In the genomic region with DNA sequence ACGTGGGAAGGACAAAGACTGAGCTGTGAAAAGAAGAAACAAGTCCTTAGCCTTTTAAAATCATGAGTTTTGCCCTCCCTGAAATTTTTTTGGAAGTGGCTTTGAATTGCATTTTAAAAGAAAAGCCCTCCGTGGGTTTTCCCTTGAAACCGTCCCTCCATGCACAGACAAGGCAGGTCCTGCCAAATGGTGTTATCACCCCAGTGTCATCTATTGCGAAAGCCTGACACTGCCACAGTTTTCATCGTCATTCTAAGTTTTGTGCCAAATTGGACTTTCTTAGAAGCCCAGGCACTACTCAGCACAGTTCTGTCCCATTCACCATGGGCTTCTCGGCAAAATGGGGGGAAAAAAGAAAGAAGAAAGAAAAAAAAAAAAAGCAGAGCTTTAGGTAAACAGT, we compare ENCODE assay signal across 22 mouse cellular contexts. TPM values are rescaled to one million over a fixed set of nuclear protein-coding genes. Genes with fewer than 3 reads are reported as not detected.
DNase-seq lines count a peak whose midpoint lies in the region; ATAC-seq and TF ChIP-seq lines count a peak whose summit lies in the region.
"Had no signal": no experiment of that assay in that cellular context is flagged by ENCODE, and none has a peak within 500 bp of the region (broad histone marks: within the 10 kb centered on the region; RNA-seq: fewer than 3 reads in every experiment).

No protein-coding gene starts in this region.

- no peaks in the 10 kb centered on the region for H3K4me1 ChIP-seq in hindbrain, embryonic 15.5 days (replicated peaks)
- H3K4me1 ChIP-seq in hindbrain, postnatal 0 days (ENCODE audit: insufficient read depth, low read length) = no peaks in the 10 kb centered on the region
- peaks cover 7% of the 10 kb centered on the region; the same call in 1 of the 2 replicates for H3K4me1 ChIP-seq in lung, embryonic 16.5 days (replicated peaks; ENCODE audit: control insufficient read depth, insufficient read depth, low read length)
- H3K4me1 ChIP-seq in lung, adult 2 months (ENCODE audit: control insufficient read depth, insufficient read depth, low read length) = no peaks in the 10 kb centered on the region
- no peaks in the 10 kb centered on the region for H3K4me1 ChIP-seq in stomach, postnatal 0 days (replicated peaks; ENCODE audit: control insufficient read depth, insufficient read depth)

- no peak overlapping the region for H3K4me3 ChIP-seq in hindbrain, embryonic 15.5 days
- H3K4me3 ChIP-seq in hindbrain, postnatal 0 days (ENCODE audit: low read length) = no peak overlapping the region
- H3K4me3 ChIP-seq in lung, embryonic 16.5 days (ENCODE audit: low read length) = peak overlapping the region; percentile 22
- H3K4me3 ChIP-seq in lung, adult 2 months (replicated peaks; ENCODE audit: extremely low read depth, low read depth, low read length) = no peak overlapping the region
- H3K4me3 ChIP-seq in stomach, postnatal 0 days (ENCODE audit: low read depth, low read length) = 0 out of 2 replicates have a peak overlapping the region, but pooled peaks have one; percentile 6
- H3K4me3 ChIP-seq: embryonic facial prominence, embryonic 13.5 days; layer of hippocampus, adult 2 months had no signal

- no peak overlapping the region for H3K27ac ChIP-seq in hindbrain, embryonic 15.5 days (replicated peaks)
- no peak overlapping the region for H3K27ac ChIP-seq in hindbrain, postnatal 0 days
- H3K27ac ChIP-seq in lung, embryonic 16.5 days (ENCODE audit: low read length) = no peak overlapping the region
- no peak overlapping the region for H3K27ac ChIP-seq in stomach, postnatal 0 days (replicated peaks)
- H3K27ac ChIP-seq: embryonic facial prominence, embryonic 13.5 days; layer of hippocampus, adult 2 months; macrophage had no signal

- no peak for DNase-seq in hindbrain, postnatal 0 days (ENCODE audit: low spot score)
- no peak for DNase-seq in lung, adult 2 months
- DNase-seq in stomach, postnatal 0 days (ENCODE audit: low spot score) = no peak
- DNase-seq: cerebellum, adult 18-20 months; gastrocnemius, postnatal 14 days; heart, postnatal 36 days; kidney, adult 8-10 months; midbrain, embryonic 14.5 days had no signal

- no peaks in the 10 kb centered on the region for H3K27me3 ChIP-seq in hindbrain, embryonic 15.5 days
- no peaks in the 10 kb centered on the region for H3K27me3 ChIP-seq in hindbrain, postnatal 0 days (ENCODE audit: insufficient read depth, low read length)
- H3K27me3 ChIP-seq in lung, embryonic 16.5 days (ENCODE audit: control insufficient read depth, insufficient read depth, low read depth, low read length) = no peaks in the 10 kb centered on the region
- no peaks in the 10 kb centered on the region for H3K27me3 ChIP-seq in stomach, postnatal 0 days (ENCODE audit: control insufficient read depth, insufficient read depth, low read length)
- H3K27me3 ChIP-seq: CH12.LX; embryonic facial prominence, embryonic 13.5 days; Patski had no signal

- ATAC-seq in hindbrain, embryonic 15.5 days (ENCODE audit: low FRiP score, low read depth) = no peak
- ATAC-seq in hindbrain, postnatal 0 days = no peak
- peak; percentile 56; the same call in 1 of the 2 replicates for ATAC-seq in lung, embryonic 16.5 days (ENCODE audit: low read depth)
- ATAC-seq in common myeloid progenitor, adult 5-6 weeks (replicated peaks; ENCODE audit: low read depth, poor library complexity, severe bottlenecking) = 0 out of 2 replicates have a peak, but pooled peaks have one; percentile 29
- ATAC-seq in stomach, postnatal 0 days (ENCODE audit: low FRiP score, low TSS enrichment) = no peak
- ATAC-seq in monocyte, adult 5-6 weeks (replicated peaks; ENCODE audit: insufficient number of reproducible peaks, low FRiP score, low TSS enrichment, poor library complexity, severe bottlenecking) = no peak
- ATAC-seq: Patski had no signal

- 78% methylated on average over 6 of the region's 6 CpGs for WGBS in hindbrain, embryonic 15.5 days
- WGBS in hindbrain, postnatal 0 days = 64% methylated on average over 6 of the region's 6 CpGs
- WGBS in lung, embryonic 16.5 days = 35% methylated on average over 6 of the region's 6 CpGs
- 25% methylated on average over 6 of the region's 6 CpGs for WGBS in lung, adult 2 months
- 27% methylated on average over 6 of the region's 6 CpGs for WGBS in stomach, postnatal 0 days

- H3K36me3 ChIP-seq in hindbrain, embryonic 15.5 days = no peaks in the 10 kb centered on the region
- H3K36me3 ChIP-seq in hindbrain, postnatal 0 days (ENCODE audit: insufficient read depth, low read length) = no peaks in the 10 kb centered on the region
- H3K36me3 ChIP-seq in lung, embryonic 16.5 days (ENCODE audit: control insufficient read depth, insufficient read depth, low read length) = no peaks in the 10 kb centered on the region
- no peaks in the 10 kb centered on the region for H3K36me3 ChIP-seq in stomach, postnatal 0 days (ENCODE audit: control insufficient read depth, insufficient read depth, low read length)

- no peak for TF ChIP-seq CTCF in hindbrain, postnatal 0 days (IDR thresholded peaks at IDR 0.05; ENCODE audit: low read depth)
- no peak for TF ChIP-seq CTCF in lung, adult 2 months (IDR thresholded peaks at IDR 0.05; ENCODE audit: insufficient read depth, low read length)
- no peak for TF ChIP-seq CTCF in stomach, postnatal 0 days (IDR thresholded peaks at IDR 0.05; ENCODE audit: low read depth)

- TF ChIP-seq EP300 in stomach, postnatal 0 days (optimal IDR thresholded peaks at IDR 0.05) = no peak

- 0 out of 2 replicates have a peak overlapping the region, but pooled peaks have one; percentile 4 for H3K9ac ChIP-seq in hindbrain, embryonic 15.5 days
- no peak overlapping the region for H3K9ac ChIP-seq in hindbrain, postnatal 0 days (replicated peaks; ENCODE audit: low read length)
- peak overlapping the region; percentile 4; the same call in 1 of the 2 replicates for H3K9ac ChIP-seq in lung, embryonic 16.5 days (ENCODE audit: low read length)
- no peak overlapping the region for H3K9ac ChIP-seq in stomach, postnatal 0 days (ENCODE audit: low read length)
- H3K9ac ChIP-seq: embryonic facial prominence, embryonic 13.5 days had no signal

- no peak for TF ChIP-seq POLR2A in lung, adult 2 months (IDR thresholded peaks at IDR 0.05; ENCODE audit: borderline replicate concordance, extremely low read depth, low read depth, low read length)

- no peak overlapping the region for H3K4me2 ChIP-seq in hindbrain, embryonic 15.5 days
- H3K4me2 ChIP-seq in hindbrain, postnatal 0 days (ENCODE audit: low read depth, low read length) = no peak overlapping the region
- peak overlapping the region; percentile 48 for H3K4me2 ChIP-seq in lung, embryonic 16.5 days (ENCODE audit: low read depth, low read length)
- peak overlapping the region; percentile 21 for H3K4me2 ChIP-seq in stomach, postnatal 0 days (replicated peaks; ENCODE audit: low read depth)
- H3K4me2 ChIP-seq: embryonic facial prominence, embryonic 13.5 days had no signal

- H3K9me3 ChIP-seq in hindbrain, embryonic 15.5 days = no peaks in the 10 kb centered on the region
- H3K9me3 ChIP-seq in hindbrain, postnatal 0 days (ENCODE audit: low read length) = no peaks in the 10 kb centered on the region
- H3K9me3 ChIP-seq in lung, embryonic 16.5 days (ENCODE audit: control insufficient read depth, low read length) = no peaks in the 10 kb centered on the region
- H3K9me3 ChIP-seq in stomach, postnatal 0 days (ENCODE audit: control insufficient read depth, low read length) = no peaks in the 10 kb centered on the region
- H3K9me3 ChIP-seq: embryonic facial prominence, embryonic 13.5 days had no signal

RNA-seq across cellular contexts. Expression of a gene that starts 11.9 kb away (rescaled TPM):
- 13.7 and 16.0 TPM in 2 replicates for polyA plus RNA-seq in hindbrain, embryonic 15.5 days (2015; fragmentation: Nextera tagmentation; extraction: Ambion mirVana)
- total RNA-seq in hindbrain, postnatal 0 days (2014; rRNA removed) = 30.4 and 32.0 TPM in 2 replicates
- polyA plus RNA-seq in hindbrain, postnatal 0 days (2015; fragmentation: Nextera tagmentation; extraction: Ambion mirVana) = 8.5 and 9.2 TPM in 2 replicates
- polyA plus RNA-seq in lung, embryonic 16.5 days (2015; fragmentation: Nextera tagmentation; extraction: Ambion mirVana) = 2.9 and 3.0 TPM in 2 replicates
- polyA plus RNA-seq in lung, adult 2 months (2012; rRNA removed) = 1.4 and 2.0 TPM in 2 replicates
- total RNA-seq in common myeloid progenitor, adult 5-6 weeks (2017) = not detected in 2 replicates
- polyA plus RNA-seq in stomach, postnatal 0 days (2015; fragmentation: Nextera tagmentation; extraction: Ambion mirVana) = 1.1 and 1.4 TPM in 2 replicates
- total RNA-seq in monocyte, adult 5-6 weeks (2017) = 0.10 TPM in 1 of 3 replicates, not detected in the others
- total RNA-seq: CH12.LX had no signal
- polyA plus RNA-seq: macrophage had no signal

RNA-seq across cellular contexts. Expression of a gene that starts 45.0 kb away (rescaled TPM):
- 2.6 and 2.7 TPM in 2 replicates for polyA plus RNA-seq in hindbrain, embryonic 15.5 days (2015; fragmentation: Nextera tagmentation; extraction: Ambion mirVana)
- 0.99 and 2.4 TPM in 2 replicates for total RNA-seq in hindbrain, postnatal 0 days (2014; rRNA removed)
- polyA plus RNA-seq in hindbrain, postnatal 0 days (2015; fragmentation: Nextera tagmentation; extraction: Ambion mirVana) = 2.5 and 3.0 TPM in 2 replicates
- polyA plus RNA-seq in lung, embryonic 16.5 days (2015; fragmentation: Nextera tagmentation; extraction: Ambion mirVana) = 2.3 and 2.4 TPM in 2 replicates
- polyA plus RNA-seq in lung, adult 2 months (2012; rRNA removed) = 1.2 and 1.7 TPM in 2 replicates
- total RNA-seq in common myeloid progenitor, adult 5-6 weeks (2017) = 0.55 TPM in 1 of 2 replicates, not detected in the other
- polyA plus RNA-seq in stomach, postnatal 0 days (2015; fragmentation: Nextera tagmentation; extraction: Ambion mirVana) = 0.28 and 0.51 TPM in 2 replicates
- total RNA-seq in monocyte, adult 5-6 weeks (2017) = 0.29 to 3.4 TPM in 2 of 3 replicates, not detected in the other

RNA-seq across cellular contexts. Expression of a gene that starts 45.1 kb away (rescaled TPM):
- not detected in 2 replicates for polyA plus RNA-seq in hindbrain, embryonic 15.5 days (2015; fragmentation: Nextera tagmentation; extraction: Ambion mirVana)
- total RNA-seq in hindbrain, postnatal 0 days (2014; rRNA removed) = not detected in 2 replicates
- polyA plus RNA-seq in hindbrain, postnatal 0 days (2015; fragmentation: Nextera tagmentation; extraction: Ambion mirVana) = not detected in 2 replicates
- not detected in 2 replicates for polyA plus RNA-seq in lung, embryonic 16.5 days (2015; fragmentation: Nextera tagmentation; extraction: Ambion mirVana)
- polyA plus RNA-seq in lung, adult 2 months (2012; rRNA removed) = not detected in 2 replicates
- 0.18 TPM in 1 of 2 replicates, not detected in the other for total RNA-seq in common myeloid progenitor, adult 5-6 weeks (2017)
- polyA plus RNA-seq in stomach, postnatal 0 days (2015; fragmentation: Nextera tagmentation; extraction: Ambion mirVana) = not detected in 2 replicates
- total RNA-seq in monocyte, adult 5-6 weeks (2017) = 1.0 TPM in 1 of 3 replicates, not detected in the others
- total RNA-seq: CH12.LX; gastrocnemius, postnatal 14 days; heart, postnatal 36 days; layer of hippocampus, adult 2 months; left cerebral cortex, adult 18-20 months had no signal
- polyA plus RNA-seq: embryonic facial prominence, embryonic 13.5 days; frontal cortex, adult 2 months; limb, embryonic 11.5 days; macrophage; midbrain, embryonic 14.5 days; Patski; spleen, adult 2 months; thymus, postnatal 0 days had no signal

Comparison
In these comparisons a context has a peak if more than half of its experiments do, and no peak if none do; other contexts are left out.
1. H3K4me3 ChIP-seq: peak in lung, embryonic 16.5 days (single experiment) and stomach, postnatal 0 days (single experiment); none in hindbrain, embryonic 15.5 days (single experiment), hindbrain, postnatal 0 days (single experiment) and lung, adult 2 months (single experiment).
2. H3K9ac ChIP-seq: peak in hindbrain, embryonic 15.5 days (single experiment) and lung, embryonic 16.5 days (single experiment); none in hindbrain, postnatal 0 days (single experiment) and stomach, postnatal 0 days (single experiment).
3. ATAC-seq: peak in lung, embryonic 16.5 days (single experiment) and common myeloid progenitor, adult 5-6 weeks (single experiment); none in hindbrain, embryonic 15.5 days (single experiment), hindbrain, postnatal 0 days (single experiment), stomach, postnatal 0 days (single experiment) and monocyte, adult 5-6 weeks (single experiment).
4. H3K4me2 ChIP-seq: peak in lung, embryonic 16.5 days (single experiment) and stomach, postnatal 0 days (single experiment); none in hindbrain, embryonic 15.5 days (single experiment) and hindbrain, postnatal 0 days (single experiment).